Mouse (Mus musculus) C2C12 (cell line): ENCODE measurements at regions not wholly inside any gene's neighbourhood (a gene's known extent, or its start where the extent isn't known, plus 50 kb on each side); places are given as distances from the start of the nearest gene placed in this dataset.

Source experiments
- CEBPB ChIP-seq: IDR thresholded peaks from one replicate; pipeline ENCODE4 v1.6.1; 2011; ENCODE audit warnings: low read depth, mild to moderate bottlenecking, control low read depth, moderate library complexity
- CTCF ChIP-seq: IDR thresholded peaks from one replicate; pipeline ENCODE4 v1.5.1; 2011; ENCODE audit not compliant: control insufficient read depth, insufficient read depth, insufficient read length
- FOSL1 ChIP-seq: IDR thresholded peaks from one replicate; pipeline ENCODE4 v1.8.0; 2011; ENCODE audit warnings: mild to moderate bottlenecking, low read length; ENCODE audit not compliant: poor library complexity, insufficient read depth, severe bottlenecking
- MAX ChIP-seq: IDR thresholded peaks from one replicate; pipeline ENCODE4 v1.6.1; 2011; ENCODE audit warnings: mild to moderate bottlenecking, control low read depth
- MYOD1 ChIP-seq: IDR thresholded peaks from one replicate; pipeline ENCODE4 v1.6.1; 2011; ENCODE audit warnings: low read depth; ENCODE audit not compliant: control insufficient read depth, insufficient read length
- MYOG ChIP-seq: IDR thresholded peaks from one replicate; pipeline ENCODE4 v1.6.1; 2011; ENCODE audit not compliant: control insufficient read depth, insufficient read length; ENCODE audit errors: extremely low read depth
- USF1 ChIP-seq: IDR thresholded peaks from one replicate; pipeline ENCODE4 v1.6.1; 2011; ENCODE audit warnings: low read depth, mild to moderate bottlenecking, control low read depth, moderate library complexity

GRCm38 (mm10) chr1:79299639-79300038 lies 140.3 kb downstream of the Scg2 start:
- TF ChIP-seq CTCF (no peak), CEBPB (no peak), MAX (no peak), USF1 (no peak), MYOG (no peak), MYOD1 (no peak), FOSL1 (no peak)
